Mouse (Mus musculus) midbrain, postnatal 0 days (tissue): ENCODE data around the gene Bicdl1. TPM values are rescaled to one million over a fixed set of nuclear protein-coding genes. Genes with fewer than 3 reads are reported as not detected.

Source experiments
- ATAC-seq: fragments of 200-750 bp; cut with Nextera tagmentation; 2 replicates; pipeline ENCODE4 v1.8.0; 2017; ENCODE audit warnings: moderate number of reproducible peaks, mild to moderate bottlenecking, moderate TSS enrichment, moderate library complexity; ENCODE audit not compliant: low FRiP score
- DNase-seq: peaks from one replicate; pipeline ENCODE4 v3.0.0-alpha.2; 2015; ENCODE audit warnings: low spot score
- H3K27ac ChIP-seq: fragments of 300-500 bp; sonication (generic); 2 replicates; pipeline ENCODE4 v1.5.1; 2014; ENCODE audit warnings: low read depth, mild to moderate bottlenecking, low read length, mixed read lengths
- H3K27me3 ChIP-seq: fragments of 300-500 bp; sonication (generic); 2 replicates; pipeline ENCODE4 v1.6.1; 2014; ENCODE audit warnings: low read length, control low read depth, mixed read lengths; ENCODE audit not compliant: insufficient read depth
- H3K36me3 ChIP-seq: fragments of 300-500 bp; sonication (generic); 2 replicates; pipeline ENCODE4 v1.6.1; 2014; ENCODE audit warnings: low read length, control low read depth, mixed read lengths; ENCODE audit not compliant: insufficient read depth
- H3K4me1 ChIP-seq: fragments of 300-500 bp; sonication (generic); 2 replicates; pipeline ENCODE4 v1.6.1; 2014; ENCODE audit warnings: mild to moderate bottlenecking, control low read depth, antibody characterized with exemption, low read length, mixed read lengths; ENCODE audit not compliant: insufficient read depth
- H3K4me2 ChIP-seq: fragments of 300-500 bp; sonication (generic); 2 replicates; pipeline ENCODE4 v1.6.1; 2014; ENCODE audit warnings: low read depth, mild to moderate bottlenecking, low read length, mixed read lengths; ENCODE audit not compliant: poor library complexity, severe bottlenecking
- H3K4me3 ChIP-seq: fragments of 300-500 bp; sonication (generic); 2 replicates; pipeline ENCODE4 v1.5.1; 2014; ENCODE audit warnings: low read depth, mild to moderate bottlenecking, low read length, moderate library complexity
- H3K9ac ChIP-seq: fragments of 300-500 bp; sonication (generic); replicated peaks from 2 replicates; pipeline ENCODE4 v1.6.1; 2014; ENCODE audit warnings: mild to moderate bottlenecking, low read length, moderate library complexity, mixed read lengths; ENCODE audit not compliant: poor library complexity, severe bottlenecking
- H3K9me3 ChIP-seq: fragments of 300-500 bp; sonication (generic); 2 replicates; pipeline ENCODE4 v1.6.1; 2016; ENCODE audit warnings: low read length, control low read depth
- CTCF ChIP-seq: IDR thresholded peaks from 2 replicates; pipeline ENCODE4 v1.5.1; 2016; ENCODE audit warnings: antibody characterized with exemption, mild to moderate bottlenecking
- WGBS: fragments of 180-500 bp; shearing (Covaris S2); extraction: QIAGEN DNeasy Blood & Tissue Kit; methylation state at CpG from one replicate; pipeline ENCODE4 v1.1.7; 2014; 5-methylcytosine and 5-hydroxymethylcytosine counted together
- polyA plus RNA-seq: library from polyadenylated mRNA; unstranded; fragments of >200 nt; fragmentation: Nextera tagmentation; extraction: Ambion mirVana; gene quantifications from 2 replicates; pipeline ENCODE4 v1.2.1, GENCODE M21; 2015
- total RNA-seq: library from RNA; depleted of rRNA; stranded (reverse); fragments of >200 nt; gene quantifications from 2 replicates; pipeline ENCODE4 v1.2.3, GENCODE M21; 2014

Gene Bicdl1
- total and polyA plus RNA-seq, 2 experiments from 2014 or later, result 34.4 to 185 TPM

- no peaks in the 10 kb centered on the region for H3K9me3 ChIP-seq
- peaks cover 6% of the 10 kb centered on the region; the same call in 1 of the 2 replicates for H3K4me1 ChIP-seq
- ATAC-seq (no peak), DNase-seq (no peak)
- H3K27ac ChIP-seq, result no peak overlapping the region
- H3K4me3 ChIP-seq, result no peak overlapping the region
- H3K27me3 ChIP-seq, result no peaks in the 10 kb centered on the region
- 86% methylated on average over 4 of the region's 4 CpGs for WGBS
- H3K4me2 ChIP-seq, result no peak overlapping the region
- H3K9ac ChIP-seq, result no peak overlapping the region
- no peak for TF ChIP-seq CTCF
- H3K36me3 ChIP-seq, result no peaks in the 10 kb centered on the region
These were observed 101.7 kb downstream of the Bicdl1 start for GRCm38 (mm10) chr5:115629672-115630071.

DNA sequence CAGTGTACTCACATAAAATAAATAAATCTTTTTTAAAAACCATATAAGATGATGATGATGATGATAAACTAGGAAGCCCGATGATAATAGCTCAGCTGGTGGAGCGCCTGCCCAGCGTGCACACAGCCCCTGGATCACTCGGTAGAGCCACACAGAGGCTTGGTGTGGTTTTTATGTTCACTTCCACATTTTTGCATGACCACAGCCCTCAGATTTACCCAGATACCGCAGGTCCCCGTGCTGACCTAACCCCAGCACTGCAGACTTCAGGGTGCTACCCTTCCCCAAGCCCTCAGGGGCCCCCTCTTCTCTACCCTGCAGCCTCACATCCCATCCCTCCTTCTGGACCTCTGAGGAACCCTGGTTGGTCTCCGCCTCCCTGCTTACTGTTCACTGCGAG, 103.3 kb downstream of the Bicdl1 start:
- DNase-seq, result no peak
- H3K9ac ChIP-seq, result no peak overlapping the region

DNA sequence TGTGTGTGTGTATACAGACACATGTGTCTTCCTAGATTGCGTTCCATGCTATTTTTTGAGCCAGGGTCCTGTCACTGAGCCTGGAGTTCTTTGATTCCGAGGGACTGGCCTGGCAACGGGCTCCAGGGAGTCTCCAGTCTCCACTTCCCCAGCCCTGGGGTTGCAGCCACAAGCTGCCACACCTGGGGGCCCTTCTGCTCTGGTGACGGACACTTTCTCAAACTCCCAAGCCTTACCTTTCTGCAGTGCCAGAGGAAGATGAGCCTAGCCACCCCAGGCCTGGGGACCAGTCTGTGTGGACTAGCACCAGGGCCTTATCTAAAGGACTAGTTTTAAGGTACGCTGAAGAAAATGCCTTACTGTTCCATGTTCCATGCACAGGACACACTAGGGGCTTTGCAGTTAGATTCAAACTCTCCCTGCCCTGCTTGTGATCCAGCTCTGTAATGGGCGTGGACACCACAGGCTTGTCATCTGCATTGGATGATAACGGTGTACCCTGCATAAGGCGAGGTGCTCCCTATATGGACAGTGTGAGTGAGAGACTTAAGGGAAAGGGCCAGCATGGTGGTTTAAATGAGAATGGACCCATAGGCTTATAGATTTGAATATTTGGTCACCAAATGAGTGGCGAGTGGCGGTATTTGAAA, 105.1 kb downstream of the Bicdl1 start:
- H3K9me3 ChIP-seq, result no peaks in the 10 kb centered on the region
- TF ChIP-seq CTCF, result no peak
- no peak overlapping the region for H3K27ac ChIP-seq
- WGBS, result 88% methylated on average over 10 of the region's 10 CpGs
- H3K27me3 ChIP-seq, result no peaks in the 10 kb centered on the region
- H3K4me3 ChIP-seq, result no peak overlapping the region
- H3K4me2 ChIP-seq, result no peak overlapping the region
- no peak overlapping the region for H3K9ac ChIP-seq
- no peak for ATAC-seq
- H3K4me1 ChIP-seq, result no peaks in the 10 kb centered on the region
- 0 out of 2 replicates have a peak, but pooled peaks cover 5% of the 10 kb centered on the region for H3K36me3 ChIP-seq
- DNase-seq, result no peak

More for the DNA sequence above, 103.3 kb downstream of the Bicdl1 start:
- Histone ChIP-seq H3K4me3 (no peak overlapping the region), H3K4me1 (peaks cover 3% of the 10 kb centered on the region; the same call in 1 of the 2 replicates), H3K27ac (no peak overlapping the region), H3K9me3 (no peaks in the 10 kb centered on the region), H3K4me2 (no peak overlapping the region), H3K36me3 (no peaks in the 10 kb centered on the region), H3K27me3 (no peaks in the 10 kb centered on the region)
- no peak for TF ChIP-seq CTCF
- 80% methylated on average over 8 of the region's 8 CpGs for WGBS
- no peak for ATAC-seq

DNA sequence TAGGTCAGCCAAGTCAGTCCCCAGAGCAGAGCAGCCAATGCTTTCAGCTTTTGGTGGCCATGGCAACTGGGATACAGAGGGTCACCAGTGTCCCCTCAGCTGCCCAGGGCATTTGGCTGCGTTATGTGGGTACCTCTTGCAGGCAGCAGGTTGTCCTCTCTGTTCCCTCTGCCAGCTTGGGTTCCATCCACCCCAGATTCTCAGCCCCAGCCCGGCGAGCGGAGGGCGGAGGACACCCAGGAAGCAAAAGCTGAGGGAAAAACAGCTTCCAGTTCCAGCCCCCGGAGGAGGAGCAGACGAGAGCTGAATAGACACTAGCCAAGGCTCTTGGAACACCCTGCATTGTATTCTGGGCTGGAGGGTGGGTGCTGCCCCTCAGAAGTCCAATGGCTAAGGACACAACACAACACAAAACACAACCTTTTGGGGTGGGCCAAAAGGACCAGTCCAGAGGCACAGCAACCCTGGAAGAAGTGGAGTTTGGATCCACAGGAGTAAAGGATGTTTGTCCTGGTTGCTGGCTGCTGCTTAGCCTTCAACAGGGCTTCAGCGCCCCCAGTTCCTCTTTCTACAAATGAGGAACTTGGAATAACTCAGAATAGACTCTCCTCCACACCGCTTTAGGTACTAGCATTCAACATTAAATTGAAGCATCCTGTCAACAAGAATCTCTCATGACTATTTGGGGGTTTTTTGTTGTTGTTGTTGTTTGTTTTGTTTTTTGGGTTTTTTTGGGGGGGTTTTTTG, 107.6 kb downstream of the Bicdl1 start:
- H3K9ac ChIP-seq, result no peak overlapping the region
- H3K4me2 ChIP-seq, result no peak overlapping the region
- no peaks in the 10 kb centered on the region for H3K4me1 ChIP-seq
- TF ChIP-seq CTCF, result no peak
- H3K27ac ChIP-seq, result no peak overlapping the region
- ATAC-seq (no peak), DNase-seq (no peak)
- peaks cover 25% of the 10 kb centered on the region; the same call in 1 of the 2 replicates for H3K36me3 ChIP-seq
- 75% methylated on average over 9 of the region's 9 CpGs for WGBS
- no peaks in the 10 kb centered on the region for H3K27me3 ChIP-seq
- no peak overlapping the region for H3K4me3 ChIP-seq
- no peaks in the 10 kb centered on the region for H3K9me3 ChIP-seq

GRCm38 (mm10) chr5:115622686-115623085, 108.7 kb downstream of the Bicdl1 start:
- Histone ChIP-seq H3K4me2 (no peak overlapping the region), H3K9ac (no peak overlapping the region), H3K4me1 (no peaks in the 10 kb centered on the region), H3K36me3 (peaks cover 35% of the 10 kb centered on the region), H3K27me3 (no peaks in the 10 kb centered on the region), H3K27ac (no peak overlapping the region), H3K9me3 (no peaks in the 10 kb centered on the region), H3K4me3 (no peak overlapping the region)
- no peak for TF ChIP-seq CTCF
- WGBS, result 92% methylated on average over 7 of the region's 7 CpGs
- ATAC-seq (no peak), DNase-seq (no peak)

- Histone ChIP-seq H3K27me3 (no peaks in the 10 kb centered on the region), H3K4me3 (no peak overlapping the region), H3K36me3 (peaks cover 65% of the 10 kb centered on the region), H3K9ac (no peak overlapping the region), H3K9me3 (no peaks in the 10 kb centered on the region), H3K4me2 (no peak overlapping the region), H3K27ac (no peak overlapping the region), H3K4me1 (no peaks in the 10 kb centered on the region)
- TF ChIP-seq CTCF, result no peak
- 96% methylated on average over 15 of the region's 15 CpGs for WGBS
- ATAC-seq (no peak; the same call in 1 of the 2 replicates), DNase-seq (no peak)
These were observed 111.7 kb downstream of the Bicdl1 start for GRCm38 (mm10) chr5:115619690-115620089.
